Comparison of ENCODE assay signal across 24 mouse cellular contexts in genomic region chr13:118703727-118704126, GRCm38 (mm10). TPM values are rescaled to one million over a fixed set of nuclear protein-coding genes. Genes with fewer than 3 reads are reported as not detected.
"Had no signal": no experiment of that assay in that cellular context is flagged by ENCODE, and none has a peak within 500 bp of the region (broad histone marks: within the 10 kb centered on the region; RNA-seq: fewer than 3 reads in every experiment).

No protein-coding gene starts in this region.

- H3K4me3 ChIP-seq: heart, embryonic 10.5 days; heart, embryonic 12.5 days; hindbrain, embryonic 10.5 days; hindbrain, embryonic 12.5 days; intestine, embryonic 15.5 days; layer of hippocampus, adult 2 months; left cerebral cortex, adult 2 months; limb, embryonic 13.5 days; limb, embryonic 15.5 days had no signal

- H3K27ac ChIP-seq: heart, embryonic 10.5 days; hindbrain, embryonic 10.5 days; hindbrain, embryonic 12.5 days; hindbrain, embryonic 14.5 days; intestine, embryonic 15.5 days; layer of hippocampus, adult 2 months; left cerebral cortex, adult 2 months; limb, embryonic 13.5 days; limb, embryonic 15.5 days had no signal

- H3K4me1 ChIP-seq: heart, embryonic 10.5 days; heart, embryonic 12.5 days; hindbrain, embryonic 10.5 days; hindbrain, embryonic 12.5 days; intestine, embryonic 15.5 days; limb, embryonic 13.5 days; limb, embryonic 15.5 days had no signal

- H3K9me3 ChIP-seq: heart, embryonic 10.5 days; heart, embryonic 12.5 days; hindbrain, embryonic 10.5 days; hindbrain, embryonic 12.5 days; intestine, embryonic 15.5 days; limb, embryonic 13.5 days; limb, embryonic 15.5 days had no signal

- H3K4me2 ChIP-seq: heart, embryonic 12.5 days; hindbrain, embryonic 12.5 days; hindbrain, embryonic 14.5 days; intestine, embryonic 15.5 days; limb, embryonic 13.5 days; limb, embryonic 15.5 days had no signal

- H3K9ac ChIP-seq: heart, embryonic 12.5 days; hindbrain, embryonic 12.5 days; hindbrain, embryonic 14.5 days; intestine, embryonic 15.5 days; limb, embryonic 13.5 days; limb, embryonic 15.5 days had no signal

- DNase-seq: gastrocnemius, postnatal 14 days; gastrocnemius, postnatal 36 days; heart, adult 18-20 months; heart, postnatal 10 days; heart, postnatal 4 days; kidney, adult 18-20 months; kidney, adult 8-10 months; kidney, postnatal 10 days; kidney, postnatal 25 days; kidney, postnatal 4 days had no signal

- H3K27me3 ChIP-seq: heart, embryonic 12.5 days; hindbrain, embryonic 12.5 days; intestine, embryonic 15.5 days; limb, embryonic 13.5 days; limb, embryonic 15.5 days had no signal

- ATAC-seq: hindbrain, embryonic 16.5 days; inflammation-experienced regulatory T-cells, adult 6 months; intestine, embryonic 15.5 days; intestine, postnatal 0 days had no signal

- H3K36me3 ChIP-seq: heart, embryonic 10.5 days; heart, embryonic 12.5 days; hindbrain, embryonic 10.5 days; hindbrain, embryonic 12.5 days; intestine, embryonic 15.5 days; limb, embryonic 13.5 days; limb, embryonic 15.5 days had no signal

RNA-seq across cellular contexts. Expression of gene Fgf10, which starts 34.1 kb away (rescaled TPM):
- total RNA-seq: liver, adult 2 months had no signal
- polyA plus RNA-seq: inflammation-experienced regulatory T-cells, adult 6 months; liver, adult 2 months had no signal
